Mouse (Mus musculus) ES-Bruce4 (cell line): ENCODE measurements around the gene Canx. TPM values are rescaled to one million over a fixed set of nuclear protein-coding genes. Genes with fewer than 3 reads are reported as not detected.

ENCODE experiments used
- H3K27ac ChIP-seq: 2 replicates; pipeline ENCODE4 v1.5.1; 2012; ENCODE audit warnings: low read length, inconsistent platforms; ENCODE audit not compliant: insufficient read depth
- H3K27me3 ChIP-seq: 2 replicates; pipeline ENCODE4 v1.6.1; 2012; ENCODE audit warnings: mild to moderate bottlenecking, low read length, inconsistent platforms; ENCODE audit not compliant: control insufficient read depth, poor library complexity, insufficient read depth, severe bottlenecking
- H3K36me3 ChIP-seq: 2 replicates; pipeline ENCODE4 v1.6.1; 2012; ENCODE audit warnings: inconsistent platforms, mild to moderate bottlenecking, low read length, moderate library complexity; ENCODE audit not compliant: control insufficient read depth, poor library complexity, insufficient read depth, severe bottlenecking
- H3K4me1 ChIP-seq: one replicate; pipeline ENCODE4 v1.8.1; 2011; ENCODE audit warnings: low read length; ENCODE audit not compliant: control insufficient read depth, insufficient read depth
- H3K4me3 ChIP-seq: 2 replicates; pipeline ENCODE4 v1.5.1; 2011; ENCODE audit warnings: low read depth, mild to moderate bottlenecking, low read length
- H3K9ac ChIP-seq: 2 replicates; pipeline ENCODE4 v1.6.1; 2012; ENCODE audit warnings: low read depth, mild to moderate bottlenecking, inconsistent platforms; ENCODE audit not compliant: poor library complexity, severe bottlenecking
- H3K9me3 ChIP-seq: replicated peaks from 2 replicates; pipeline ENCODE4 v1.6.1; 2012; ENCODE audit warnings: mild to moderate bottlenecking, low read length, inconsistent platforms; ENCODE audit not compliant: control insufficient read depth, poor library complexity, insufficient read depth, severe bottlenecking
- CTCF ChIP-seq: IDR thresholded peaks from one replicate; pipeline ENCODE4 v1.8.1; 2011; ENCODE audit warnings: low read depth, low read length
- EP300 ChIP-seq: IDR thresholded peaks from 2 replicates; pipeline ENCODE4 v1.6.1; 2011; ENCODE audit warnings: low read depth, low read length; ENCODE audit not compliant: insufficient read depth
- POLR2A ChIP-seq: IDR thresholded peaks from one replicate; pipeline ENCODE4 v1.8.1; 2011; ENCODE audit warnings: low read length; ENCODE audit not compliant: insufficient read depth
- polyA plus RNA-seq: library from polyadenylated mRNA; stranded (reverse); fragments of >200 nt; gene quantifications from 2 replicates; pipeline ENCODE4 v1.2.4, GENCODE M21; 2011; ENCODE audit warnings: low read depth; ENCODE audit not compliant: missing spikeins, insufficient read depth, insufficient read length

The Canx gene
- polyA plus RNA-seq, 1 experiment, result 681 TPM

- Histone ChIP-seq H3K9me3 (no peaks in the 10 kb centered on the region), H3K9ac (peak overlapping the region; percentile 96), H3K27me3 (no peaks in the 10 kb centered on the region), H3K27ac (peak overlapping the region; percentile 51; the same call in 1 of the 2 replicates), H3K4me1 (no peaks in the 10 kb centered on the region), H3K4me3 (peak overlapping the region; percentile 89), H3K36me3 (no peaks in the 10 kb centered on the region)
- TF ChIP-seq POLR2A (peak; percentile 43), EP300 (0 out of 2 replicates have a peak, but pooled peaks have one; percentile 14), CTCF (no peak)
These were observed 33.7 kb upstream of the Canx start for GRCm38 (mm10) chr11:50358950-50359861.

- Histone ChIP-seq H3K27me3 (no peaks in the 10 kb centered on the region), H3K4me3 (no peak overlapping the region), H3K36me3 (no peaks in the 10 kb centered on the region), H3K4me1 (no peaks in the 10 kb centered on the region), H3K27ac (no peak overlapping the region), H3K9ac (no peak overlapping the region), H3K9me3 (no peaks in the 10 kb centered on the region)
- TF ChIP-seq POLR2A, result no peak
- no peak for TF ChIP-seq EP300
- no peak for TF ChIP-seq CTCF
These were observed 29.9 kb upstream of the Canx start for GRCm38 (mm10) chr11:50355395-50355794.

- Histone ChIP-seq H3K27me3 (no peaks in the 10 kb centered on the region), H3K27ac (no peak overlapping the region), H3K9ac (no peak overlapping the region), H3K36me3 (no peaks in the 10 kb centered on the region), H3K9me3 (no peaks in the 10 kb centered on the region), H3K4me1 (no peaks in the 10 kb centered on the region), H3K4me3 (no peak overlapping the region)
- TF ChIP-seq EP300, result no peak
- TF ChIP-seq CTCF, result no peak
- no peak for TF ChIP-seq POLR2A
These were observed 29.4 kb upstream of the Canx start for GRCm38 (mm10) chr11:50354851-50355250.

GRCm38 (mm10) chr11:50354162-50354561 is 28.7 kb upstream of the Canx start, which contains the start of gene Cby3:
TSS of gene Cby3 (plus strand) at chr11:50354462.
- TF ChIP-seq EP300 (no peak), CTCF (peak; percentile 34), POLR2A (no peak)
- Histone ChIP-seq H3K4me1 (no peaks in the 10 kb centered on the region), H3K36me3 (no peaks in the 10 kb centered on the region), H3K9ac (no peak within 1 kb of the TSS), H3K27me3 (no peaks in the 10 kb centered on the region), H3K9me3 (no peaks in the 10 kb centered on the region), H3K4me3 (no peak within 1 kb of the TSS), H3K27ac (no peak within 1 kb of the TSS)

- H3K27ac ChIP-seq, result no peak overlapping the region
- no peak overlapping the region for H3K4me3 ChIP-seq
- TF ChIP-seq POLR2A (no peak), EP300 (no peak), CTCF (no peak)
- no peaks in the 10 kb centered on the region for H3K36me3 ChIP-seq
- H3K9me3 ChIP-seq, result no peaks in the 10 kb centered on the region
- H3K4me1 ChIP-seq, result no peaks in the 10 kb centered on the region
- no peak overlapping the region for H3K9ac ChIP-seq
- H3K27me3 ChIP-seq, result no peaks in the 10 kb centered on the region; the same call in 1 of the 2 replicates
These were observed 26.7 kb upstream of the Canx start for GRCm38 (mm10) chr11:50352177-50352576.
